Mouse (Mus musculus): ENCODE measurements around the gene Traf2.

DNA sequence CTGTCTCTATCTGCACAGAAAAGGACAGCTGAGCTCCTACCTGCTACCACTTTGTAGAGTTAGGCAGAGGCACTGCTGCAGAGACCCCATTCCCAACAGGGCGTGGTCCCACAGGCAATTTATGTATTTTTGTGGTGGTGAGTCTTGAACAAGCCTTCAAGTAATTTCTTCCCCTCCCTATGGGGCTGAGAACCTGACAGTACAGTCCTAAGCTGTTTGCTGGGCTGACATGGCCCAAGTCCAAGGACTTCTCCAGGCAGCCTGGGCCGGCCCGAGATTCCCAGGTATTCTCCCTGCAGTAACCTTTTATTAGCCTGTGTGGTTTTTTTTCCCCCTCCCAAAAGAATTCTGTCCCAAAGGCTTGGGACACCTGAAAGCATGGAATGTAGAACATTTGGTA, 37.4 kb upstream of the Traf2 start:
- TF ChIP-seq MAFK (IDR thresholded peaks at IDR 0.05; ENCODE audit: insufficient read depth, low read depth, low read length) (no peak), CHD2 (IDR thresholded peaks at IDR 0.05; ENCODE audit: low read depth, low read length) (no peak)
